Mouse (Mus musculus) intestine, postnatal 0 days (tissue): ENCODE measurements around the gene Fbln1. TPM values are rescaled to one million over a fixed set of nuclear protein-coding genes. Genes with fewer than 3 reads are reported as not detected.

Source experiments
- ATAC-seq: fragments of 200-750 bp; cut with Nextera tagmentation; 2 replicates; pipeline ENCODE4 v1.8.0; 2017; ENCODE audit warnings: mild to moderate bottlenecking, moderate TSS enrichment, moderate library complexity
- H3K27ac ChIP-seq: fragments of 300-500 bp; sonication (generic); 2 replicates; pipeline ENCODE4 v1.5.1; 2014; ENCODE audit warnings: mild to moderate bottlenecking, low read depth, low read length, moderate library complexity
- H3K27me3 ChIP-seq: fragments of 300-500 bp; sonication (generic); replicated peaks from 2 replicates; pipeline ENCODE4 v1.6.1; 2014; ENCODE audit warnings: low read length, mixed read lengths; ENCODE audit not compliant: control insufficient read depth, insufficient read depth
- H3K36me3 ChIP-seq: fragments of 300-500 bp; sonication (generic); 2 replicates; pipeline ENCODE4 v1.6.1; 2014; ENCODE audit warnings: mild to moderate bottlenecking, moderate library complexity; ENCODE audit not compliant: control insufficient read depth, insufficient read depth
- H3K4me1 ChIP-seq: fragments of 300-500 bp; sonication (generic); replicated peaks from 2 replicates; pipeline ENCODE4 v1.6.1; 2014; ENCODE audit warnings: antibody characterized with exemption, low read length, mixed read lengths; ENCODE audit not compliant: control insufficient read depth, insufficient read depth
- H3K4me2 ChIP-seq: fragments of 300-500 bp; sonication (generic); replicated peaks from 2 replicates; pipeline ENCODE4 v1.6.1; 2014; ENCODE audit warnings: low read depth, mild to moderate bottlenecking, moderate library complexity
- H3K4me3 ChIP-seq: fragments of 300-500 bp; sonication (generic); 2 replicates; pipeline ENCODE4 v1.5.1; 2014; ENCODE audit warnings: low read depth, low read length
- H3K9ac ChIP-seq: fragments of 300-500 bp; sonication (generic); 2 replicates; pipeline ENCODE4 v1.6.1; 2014; ENCODE audit warnings: mild to moderate bottlenecking, low read depth, low read length
- H3K9me3 ChIP-seq: fragments of 300-500 bp; sonication (generic); 2 replicates; pipeline ENCODE4 v1.6.1; 2016; ENCODE audit warnings: mixed run types; ENCODE audit not compliant: control insufficient read depth
- CTCF ChIP-seq: sonication (generic); IDR thresholded peaks from 2 replicates; pipeline ENCODE4 v1.5.1; 2016; ENCODE audit warnings: low read depth, mild to moderate bottlenecking, control low read depth, antibody characterized with exemption, moderate library complexity
- WGBS: fragments of 180-500 bp; shearing (Covaris S2); extraction: QIAGEN DNeasy Blood & Tissue Kit; methylation state at CpG from one replicate; pipeline ENCODE4 v1.1.7; 2014; 5-methylcytosine and 5-hydroxymethylcytosine counted together
- polyA plus RNA-seq: library from polyadenylated mRNA; unstranded; fragments of >200 nt; fragmentation: Nextera tagmentation; extraction: Ambion mirVana; gene quantifications from 2 replicates; pipeline ENCODE4 v1.2.1, GENCODE M21; 2015

Fbln1 gene
- polyA plus RNA-seq, 1 experiment from 2014 or later, result 97.9 TPM

DNA sequence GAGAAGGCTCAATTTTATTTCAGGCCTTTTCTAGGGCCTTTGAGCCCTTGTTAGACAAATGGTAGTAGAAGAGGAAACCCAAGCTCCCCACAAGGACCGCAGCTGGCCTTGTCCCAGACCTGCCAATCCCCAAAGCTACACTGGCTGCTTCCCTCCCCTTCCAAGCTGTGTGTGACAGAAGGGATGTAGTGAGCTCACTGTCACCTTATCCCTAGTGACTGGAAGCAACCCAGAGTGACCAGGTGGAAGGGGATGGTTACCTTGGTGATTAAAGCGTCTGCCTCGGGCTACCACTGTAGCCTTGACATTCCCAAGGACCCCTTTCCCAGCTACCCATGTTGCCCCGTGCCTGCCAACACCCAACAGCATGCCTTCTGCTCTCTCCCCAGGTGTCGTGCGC lies 78.9 kb downstream of the Fbln1 start:
- H3K36me3 ChIP-seq, result peaks cover 11% of the 10 kb centered on the region; the same call in 1 of the 2 replicates
- 86% methylated on average over 6 of the region's 6 CpGs for WGBS

DNA sequence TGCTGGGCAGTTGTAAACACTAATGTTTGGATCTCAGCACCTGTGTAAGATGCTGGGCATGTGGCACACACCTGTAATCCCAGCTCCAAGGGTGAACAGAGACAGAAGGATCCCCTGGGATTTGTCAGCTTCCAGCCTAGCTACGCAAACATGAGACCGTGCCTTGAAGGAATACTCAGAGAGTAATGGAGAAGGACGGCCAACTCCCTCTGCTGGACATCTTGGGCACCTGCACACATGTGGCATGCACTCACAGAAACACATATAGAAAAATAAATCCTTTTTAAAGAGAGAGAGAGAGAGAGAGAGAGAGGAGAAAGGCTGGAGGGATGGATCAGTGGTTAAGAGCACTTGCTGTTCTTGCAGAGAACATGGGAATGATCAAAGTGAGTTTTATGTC lies 88.9 kb downstream of the Fbln1 start:
- no peaks in the 10 kb centered on the region for H3K36me3 ChIP-seq
- no peak overlapping the region for H3K4me2 ChIP-seq
- no peaks in the 10 kb centered on the region for H3K27me3 ChIP-seq
- peak; percentile 54 for TF ChIP-seq CTCF
- WGBS, result 82% methylated on average over 3 of the region's 3 CpGs
- H3K9ac ChIP-seq, result no peak overlapping the region
- ATAC-seq, result no peak
- H3K27ac ChIP-seq, result no peak overlapping the region
- H3K4me1 ChIP-seq, result no peaks in the 10 kb centered on the region; the same call in 1 of the 2 replicates
- H3K9me3 ChIP-seq, result no peaks in the 10 kb centered on the region
- no peak overlapping the region for H3K4me3 ChIP-seq

More for the DNA sequence above, 78.9 kb downstream of the Fbln1 start:
- no peak overlapping the region for H3K27ac ChIP-seq
- H3K4me2 ChIP-seq, result no peak overlapping the region
- no peak overlapping the region for H3K4me3 ChIP-seq
- H3K9me3 ChIP-seq, result no peaks in the 10 kb centered on the region
- H3K9ac ChIP-seq, result no peak overlapping the region
- ATAC-seq, result no peak
- TF ChIP-seq CTCF, result no peak
- no peaks in the 10 kb centered on the region for H3K27me3 ChIP-seq
- no peaks in the 10 kb centered on the region for H3K4me1 ChIP-seq

DNA sequence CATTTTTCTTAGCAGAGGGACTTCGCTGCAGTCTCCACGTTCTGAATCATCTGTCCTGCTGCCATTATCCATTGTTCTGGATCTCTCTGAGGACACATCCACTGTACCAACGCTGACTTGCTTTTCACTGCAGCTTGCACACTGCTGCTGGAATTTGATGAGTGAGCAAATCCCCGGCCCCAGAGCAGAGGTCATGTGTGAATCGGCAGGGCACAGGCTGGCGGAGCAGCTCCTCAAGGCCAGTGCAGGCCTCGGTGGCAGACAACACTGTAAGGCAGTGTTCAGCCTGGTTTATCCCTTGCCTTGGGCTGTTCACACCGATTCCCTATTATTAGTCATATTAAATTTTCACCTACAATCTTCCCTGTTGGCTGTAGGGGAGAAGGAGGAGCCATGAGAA lies 89.8 kb downstream of the Fbln1 start:
- no peaks in the 10 kb centered on the region for H3K27me3 ChIP-seq
- 57% methylated on average over 8 of the region's 8 CpGs for WGBS
- ATAC-seq, result no peak
- no peaks in the 10 kb centered on the region for H3K9me3 ChIP-seq
- H3K36me3 ChIP-seq, result no peaks in the 10 kb centered on the region
- no peak overlapping the region for H3K4me2 ChIP-seq
- TF ChIP-seq CTCF, result no peak
- H3K9ac ChIP-seq, result no peak overlapping the region
- H3K4me3 ChIP-seq, result no peak overlapping the region
- no peak overlapping the region for H3K27ac ChIP-seq
- H3K4me1 ChIP-seq, result no peaks in the 10 kb centered on the region; the same call in 1 of the 2 replicates

DNA sequence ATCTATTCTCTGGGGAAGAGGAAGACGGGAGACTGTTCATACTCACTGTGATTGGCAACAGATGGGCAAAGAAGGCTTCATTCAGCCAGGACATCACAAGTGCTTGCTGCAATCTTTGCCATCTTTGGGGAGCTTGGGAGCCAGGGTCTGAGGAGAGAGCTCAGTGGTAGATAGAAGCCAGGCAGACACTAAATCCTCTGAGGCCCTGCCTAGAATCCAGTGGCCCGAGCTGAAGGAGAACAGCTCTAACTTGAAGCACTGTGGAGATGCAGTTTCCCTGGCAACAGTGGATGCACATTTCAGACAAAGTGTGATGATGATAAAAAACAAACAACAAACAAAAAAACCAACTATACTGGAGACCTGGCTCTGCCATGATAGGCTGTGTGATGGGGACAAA lies 90.2 kb downstream of the Fbln1 start:
- no peaks in the 10 kb centered on the region for H3K9me3 ChIP-seq
- WGBS, result 59% methylated on average over 2 of the region's 2 CpGs

DNA sequence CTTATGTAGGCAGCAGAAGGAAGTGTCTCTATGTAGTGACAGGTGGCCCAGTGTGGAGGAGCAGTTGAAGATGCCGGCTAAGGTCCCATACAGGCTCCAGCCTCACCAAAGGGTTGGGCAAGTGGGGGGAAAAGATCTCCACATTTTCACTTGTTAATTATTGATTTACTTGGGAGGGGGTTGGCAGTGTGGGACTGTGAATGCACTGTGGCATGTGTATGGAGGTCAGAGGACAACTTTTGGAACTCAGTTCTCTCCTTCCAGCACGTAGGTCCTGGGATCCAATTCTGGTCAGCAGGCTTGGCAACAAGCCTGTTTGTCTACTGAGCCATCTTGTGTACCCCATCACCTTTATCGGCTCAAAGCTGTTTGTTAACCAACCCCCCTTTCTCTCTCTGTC lies 90.8 kb downstream of the Fbln1 start:
- H3K9me3 ChIP-seq, result no peaks in the 10 kb centered on the region
- no peak overlapping the region for H3K4me2 ChIP-seq
- no peak overlapping the region for H3K9ac ChIP-seq
- no peaks in the 10 kb centered on the region for H3K36me3 ChIP-seq
- no peak for TF ChIP-seq CTCF
- H3K27me3 ChIP-seq, result no peaks in the 10 kb centered on the region
- H3K4me1 ChIP-seq, result no peaks in the 10 kb centered on the region; the same call in 1 of the 2 replicates
- H3K4me3 ChIP-seq, result no peak overlapping the region
- no peak overlapping the region for H3K27ac ChIP-seq
- WGBS, result 57% methylated on average over 3 of the region's 3 CpGs
- no peak for ATAC-seq

More for the DNA sequence above, 90.2 kb downstream of the Fbln1 start:
- no peaks in the 10 kb centered on the region for H3K27me3 ChIP-seq
- no peak overlapping the region for H3K4me3 ChIP-seq
- H3K27ac ChIP-seq, result no peak overlapping the region
- TF ChIP-seq CTCF, result no peak
- H3K36me3 ChIP-seq, result no peaks in the 10 kb centered on the region
- no peak overlapping the region for H3K4me2 ChIP-seq
- no peak overlapping the region for H3K9ac ChIP-seq
- H3K4me1 ChIP-seq, result no peaks in the 10 kb centered on the region; the same call in 1 of the 2 replicates
- ATAC-seq, result no peak

- ATAC-seq, result no peak
- H3K27me3 ChIP-seq, result no peaks in the 10 kb centered on the region
- H3K27ac ChIP-seq, result no peak overlapping the region
- H3K4me2 ChIP-seq, result peak overlapping the region; percentile 56
- 21% methylated on average over 17 of the region's 17 CpGs for WGBS
- H3K9me3 ChIP-seq, result no peaks in the 10 kb centered on the region
- H3K9ac ChIP-seq, result no peak overlapping the region
- H3K4me1 ChIP-seq, result no peaks in the 10 kb centered on the region; the same call in 1 of the 2 replicates
- no peak for TF ChIP-seq CTCF
- H3K4me3 ChIP-seq, result 0 out of 2 replicates have a peak overlapping the region, but pooled peaks have one; percentile 0
- no peaks in the 10 kb centered on the region for H3K36me3 ChIP-seq
These were observed 92.5 kb downstream of the Fbln1 start for GRCm38 (mm10) chr15:85298167-85298781.

GRCm38 (mm10) chr15:85298946-85299345 lies 93.2 kb downstream of the Fbln1 start:
- H3K4me3 ChIP-seq, result no peak overlapping the region
- 86% methylated on average over 9 of the region's 9 CpGs for WGBS
- no peak overlapping the region; the same call in 1 of the 2 replicates for H3K4me2 ChIP-seq
- ATAC-seq, result no peak
- no peaks in the 10 kb centered on the region for H3K36me3 ChIP-seq
- no peak overlapping the region for H3K9ac ChIP-seq
- no peak overlapping the region for H3K27ac ChIP-seq
- no peak for TF ChIP-seq CTCF
- no peaks in the 10 kb centered on the region for H3K27me3 ChIP-seq
- no peaks in the 10 kb centered on the region; the same call in 1 of the 2 replicates for H3K4me1 ChIP-seq
- H3K9me3 ChIP-seq, result no peaks in the 10 kb centered on the region
